Mouse (Mus musculus): ENCODE data around the gene Cdk7. TPM values are rescaled to one million over a fixed set of nuclear protein-coding genes. Genes with fewer than 3 reads are reported as not detected.

The Cdk7 gene
- polyA plus RNA-seq (2016; fragmentation: Nextera tagmentation; extraction: Ambion mirVana), result 81.7 and 97.3 TPM in 2 replicates

DNA sequence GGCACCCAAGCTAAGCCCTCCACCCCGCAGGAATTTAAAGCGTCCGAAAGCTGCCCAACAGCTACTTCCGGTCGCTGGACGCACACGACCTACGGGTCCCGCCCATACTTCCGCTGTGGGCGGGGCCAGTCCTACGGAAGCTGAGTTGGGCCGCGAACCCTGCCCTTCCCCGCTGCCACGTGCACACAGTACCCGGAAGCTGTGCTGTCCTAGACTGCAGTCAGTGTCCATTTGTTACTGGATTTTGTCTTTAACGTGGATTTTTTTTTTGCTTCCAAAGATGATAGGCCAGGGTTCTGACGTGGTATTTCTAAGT, at the start of gene Cdk7:
Cdk7 (minus strand) TSS at position 79 of the 316 bp plus-strand sequence.
- DNase-seq (ENCODE audit: low spot score), result peak; percentile 93

DNA sequence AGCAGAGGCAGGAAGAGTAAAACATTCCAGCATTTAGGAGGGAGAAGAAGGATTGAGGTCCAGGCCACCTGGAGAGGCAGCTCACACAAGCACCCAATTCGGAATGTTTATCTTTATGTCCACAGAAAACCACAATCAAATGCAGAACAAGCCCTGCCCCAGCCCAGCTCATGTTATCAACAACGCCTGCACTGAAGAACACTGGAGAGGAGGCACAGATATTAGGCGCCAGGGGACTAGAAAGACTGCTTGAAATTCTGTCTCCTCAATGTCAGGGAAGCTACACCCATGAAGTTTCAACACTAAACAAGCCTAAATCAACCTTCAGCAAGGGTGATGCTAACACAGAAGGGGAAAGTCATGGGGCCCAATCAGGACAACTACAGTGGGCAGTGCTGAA, 46.8 kb upstream of the Cdk7 start:
- no peak overlapping the region for H3K4me3 ChIP-seq
- 85% methylated on average over 3 of the region's 3 CpGs for WGBS
- peaks cover 65% of the 10 kb centered on the region for H3K36me3 ChIP-seq
- H3K27ac ChIP-seq (replicated peaks), result no peak overlapping the region
- no peak for DNase-seq (ENCODE audit: low spot score)
- H3K9me3 ChIP-seq (replicated peaks), result no peaks in the 10 kb centered on the region
- H3K4me1 ChIP-seq, result peaks cover 28% of the 10 kb centered on the region
- H3K27me3 ChIP-seq (ENCODE audit: low read depth, poor library complexity, severe bottlenecking), result no peaks in the 10 kb centered on the region

More for the DNA sequence above, at the start of gene Cdk7:
- WGBS, result under 1% methylated on average over 19 of the region's 19 CpGs
- Histone ChIP-seq H3K27me3 (ENCODE audit: low read depth, poor library complexity, severe bottlenecking) (no peaks in the 10 kb centered on the region), H3K27ac (replicated peaks) (peak within 1 kb of the TSS; percentile 93), H3K4me3 (peak within 1 kb of the TSS; percentile 93), H3K36me3 (peaks cover 48% of the 10 kb centered on the region), H3K4me1 (peaks cover 16% of the 10 kb centered on the region), H3K9me3 (replicated peaks) (no peaks in the 10 kb centered on the region)

DNA sequence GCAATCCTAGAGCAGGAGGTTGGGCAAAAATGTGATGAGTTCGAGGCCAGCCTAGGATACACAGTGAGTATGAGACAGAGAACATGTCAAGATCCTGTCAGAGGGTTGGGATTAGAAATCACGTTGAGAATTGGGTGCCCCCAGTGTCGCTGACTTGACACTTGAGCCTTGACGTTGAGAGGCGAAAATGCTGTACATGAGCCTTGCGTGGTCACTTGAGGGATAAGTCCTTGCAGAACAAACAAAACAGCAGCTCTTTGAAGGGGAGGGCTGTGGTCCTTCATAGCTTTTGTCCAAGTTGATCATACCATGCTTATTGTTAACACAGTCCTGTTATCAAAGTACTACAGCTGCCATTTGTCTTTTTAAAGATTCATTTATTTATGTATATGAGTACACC, 46.0 kb upstream of the Cdk7 start:
- peak overlapping the region; percentile 98; the same call in 1 of the 2 replicates for H3K4me3 ChIP-seq
- 71% methylated on average over 6 of the region's 6 CpGs for WGBS
- peaks cover 25% of the 10 kb centered on the region for H3K4me1 ChIP-seq
- peaks cover 65% of the 10 kb centered on the region for H3K36me3 ChIP-seq
- DNase-seq (ENCODE audit: low spot score), result no peak
- no peaks in the 10 kb centered on the region for H3K27me3 ChIP-seq (ENCODE audit: low read depth, poor library complexity, severe bottlenecking)
- H3K9me3 ChIP-seq (replicated peaks), result no peaks in the 10 kb centered on the region
- H3K27ac ChIP-seq (replicated peaks), result no peak overlapping the region

DNA sequence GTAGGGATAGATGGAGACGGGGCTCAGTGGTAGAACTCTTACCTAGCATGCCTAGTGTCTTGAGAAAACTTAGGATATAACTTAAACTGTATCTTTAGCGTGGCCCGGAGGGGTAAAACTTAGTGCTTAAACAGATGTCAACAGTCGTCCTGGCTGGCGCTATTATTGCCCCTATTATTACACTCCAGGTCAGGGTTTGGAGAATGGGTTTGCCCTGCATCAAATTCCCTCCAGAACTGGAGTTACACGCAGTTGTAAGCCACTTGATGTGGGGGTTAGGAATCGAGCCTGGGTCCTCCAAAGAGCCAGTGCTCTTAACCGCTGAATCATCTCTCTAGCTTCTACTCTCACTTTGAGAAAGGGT, 45.3 kb upstream of the Cdk7 start:
- WGBS, result 21% methylated on average over 8 of the region's 8 CpGs
- no peak for DNase-seq (ENCODE audit: low spot score)
- Histone ChIP-seq H3K27ac (replicated peaks) (peak overlapping the region; percentile 88), H3K27me3 (ENCODE audit: low read depth, poor library complexity, severe bottlenecking) (no peaks in the 10 kb centered on the region), H3K4me3 (peak overlapping the region; percentile 98), H3K36me3 (peaks cover 65% of the 10 kb centered on the region), H3K9me3 (replicated peaks) (no peaks in the 10 kb centered on the region), H3K4me1 (peaks cover 25% of the 10 kb centered on the region)

DNA sequence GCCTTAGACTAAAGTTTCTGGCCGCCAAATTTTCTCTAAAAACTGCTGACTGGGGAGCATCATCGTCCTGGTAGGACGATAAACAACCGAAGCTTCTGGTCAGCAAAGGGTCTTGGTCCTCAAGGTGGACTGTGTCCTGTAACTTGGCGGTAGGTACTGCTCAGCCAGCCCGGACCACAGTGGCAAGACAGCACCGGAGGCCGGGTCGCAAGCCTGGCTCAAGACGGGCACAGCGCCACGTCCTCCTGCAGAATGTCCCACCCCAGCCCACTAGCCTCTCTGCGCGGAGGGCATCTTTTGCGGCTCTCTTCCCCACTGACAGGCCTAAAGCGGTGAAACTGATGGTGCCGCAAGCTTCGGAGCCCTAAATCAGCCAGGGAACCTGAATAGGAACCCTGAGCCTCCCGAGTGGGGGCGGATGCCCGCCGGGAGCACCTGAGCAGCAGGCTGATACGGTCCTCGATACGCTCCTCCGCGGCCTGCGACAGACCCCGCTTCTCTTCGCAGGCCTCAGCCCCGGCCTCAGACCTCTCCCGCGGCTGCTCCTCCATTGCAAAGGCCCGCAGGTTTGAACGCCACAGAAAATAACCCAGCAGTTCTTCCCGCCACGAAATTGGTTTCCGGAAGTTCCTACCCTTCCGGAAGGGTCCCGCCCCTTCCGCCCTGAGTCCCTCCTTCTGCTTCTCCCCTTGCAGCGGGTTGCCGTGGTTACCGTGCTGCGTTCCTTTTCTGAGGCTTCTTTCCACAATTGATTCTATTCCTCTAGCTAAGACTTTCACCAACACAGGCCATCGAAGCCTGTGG, 44.7 kb upstream of the Cdk7 start, which contains the start of gene Cenph:
Cenph (minus strand) TSS at position 648 of the 804 bp plus-strand sequence.
- Histone ChIP-seq H3K4me3 (peak within 1 kb of the TSS; percentile 98), H3K9me3 (replicated peaks) (no peaks in the 10 kb centered on the region), H3K4me1 (peaks cover 25% of the 10 kb centered on the region), H3K27me3 (ENCODE audit: low read depth, poor library complexity, severe bottlenecking) (no peaks in the 10 kb centered on the region), H3K27ac (replicated peaks) (peak within 1 kb of the TSS; percentile 88), H3K36me3 (peaks cover 65% of the 10 kb centered on the region)
- DNase-seq (ENCODE audit: low spot score), result peak; percentile 91
- under 1% methylated on average over 46 of the region's 46 CpGs for WGBS

DNA sequence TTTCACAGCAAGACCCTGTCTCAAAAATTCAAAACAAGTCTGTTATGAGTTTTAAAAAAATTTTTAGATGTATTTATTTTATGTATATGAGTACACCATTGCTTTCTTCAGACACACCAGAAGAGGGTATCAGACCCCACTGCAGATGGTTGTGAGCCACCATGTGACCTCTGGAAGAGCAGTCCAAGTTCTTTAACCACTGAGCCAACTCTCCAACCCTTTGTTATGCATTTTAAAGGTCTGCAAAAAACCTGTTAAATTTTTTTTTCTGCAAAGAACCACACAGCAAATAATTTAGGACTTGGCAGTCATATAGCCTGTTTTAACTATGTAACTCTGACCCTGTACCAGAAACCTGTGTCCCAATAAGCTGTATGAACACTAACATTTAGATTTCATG, 44.0 kb upstream of the Cdk7 start:
- Histone ChIP-seq H3K36me3 (peaks cover 65% of the 10 kb centered on the region), H3K4me3 (peak overlapping the region; percentile 98), H3K9me3 (replicated peaks) (no peaks in the 10 kb centered on the region), H3K27me3 (ENCODE audit: low read depth, poor library complexity, severe bottlenecking) (no peaks in the 10 kb centered on the region), H3K4me1 (peaks cover 25% of the 10 kb centered on the region), H3K27ac (replicated peaks) (peak overlapping the region; percentile 88)
- no peak for DNase-seq (ENCODE audit: low spot score)

DNA sequence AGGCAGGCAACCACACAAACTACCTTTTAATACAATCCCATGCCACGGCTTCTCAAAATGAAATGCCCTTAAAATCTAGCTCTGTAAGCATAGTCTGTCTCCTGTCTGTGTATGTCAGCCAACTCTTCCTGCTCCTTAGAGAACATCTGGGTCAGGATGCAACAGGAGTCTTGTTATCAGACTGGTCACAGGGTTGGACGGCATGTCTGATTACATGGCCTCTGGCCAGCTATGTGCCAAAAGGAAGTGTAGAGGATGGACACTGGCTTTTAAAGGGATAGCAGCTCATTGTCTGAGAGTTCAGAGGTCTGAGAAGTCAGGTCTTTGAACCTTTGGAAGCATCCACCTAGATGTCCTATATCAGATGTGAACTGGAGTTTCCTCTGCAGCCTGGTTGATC, 24.6 kb upstream of the Cdk7 start:
- no peaks in the 10 kb centered on the region for H3K27me3 ChIP-seq (ENCODE audit: low read depth, poor library complexity, severe bottlenecking)
- H3K9me3 ChIP-seq (replicated peaks), result no peaks in the 10 kb centered on the region
- no peaks in the 10 kb centered on the region for H3K4me1 ChIP-seq
- H3K27ac ChIP-seq (replicated peaks), result no peak overlapping the region
- 90% methylated on average over 2 of the region's 2 CpGs for WGBS
- peaks cover 19% of the 10 kb centered on the region for H3K36me3 ChIP-seq
- DNase-seq (ENCODE audit: low spot score), result no peak
- H3K4me3 ChIP-seq, result no peak overlapping the region

DNA sequence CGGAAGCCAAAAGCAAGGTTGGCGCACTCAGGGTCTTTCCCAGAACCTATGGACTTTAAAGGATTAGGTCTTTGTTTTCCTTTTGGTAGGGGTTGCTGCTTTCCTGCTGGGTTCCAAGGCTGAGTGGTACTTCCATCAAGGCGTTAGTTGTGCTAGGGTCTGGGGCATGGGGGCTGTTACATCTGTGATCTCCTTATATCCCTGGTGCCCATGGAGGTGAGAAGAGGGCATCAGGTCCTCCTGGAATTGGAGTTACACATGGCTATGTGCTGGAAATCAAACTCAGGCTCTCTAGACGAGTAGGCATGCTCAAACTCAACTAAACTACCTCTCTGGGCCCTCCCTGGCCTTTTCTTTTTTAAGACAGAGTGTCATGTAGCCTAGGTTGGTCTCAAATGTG, 23.4 kb upstream of the Cdk7 start:
- Histone ChIP-seq H3K27me3 (ENCODE audit: low read depth, poor library complexity, severe bottlenecking) (no peaks in the 10 kb centered on the region), H3K4me1 (no peaks in the 10 kb centered on the region), H3K9me3 (replicated peaks) (no peaks in the 10 kb centered on the region), H3K27ac (replicated peaks) (no peak overlapping the region), H3K36me3 (peaks cover 8% of the 10 kb centered on the region), H3K4me3 (no peak overlapping the region)
- WGBS, result 65% methylated on average over 4 of the region's 4 CpGs
- no peak for DNase-seq (ENCODE audit: low spot score)

DNA sequence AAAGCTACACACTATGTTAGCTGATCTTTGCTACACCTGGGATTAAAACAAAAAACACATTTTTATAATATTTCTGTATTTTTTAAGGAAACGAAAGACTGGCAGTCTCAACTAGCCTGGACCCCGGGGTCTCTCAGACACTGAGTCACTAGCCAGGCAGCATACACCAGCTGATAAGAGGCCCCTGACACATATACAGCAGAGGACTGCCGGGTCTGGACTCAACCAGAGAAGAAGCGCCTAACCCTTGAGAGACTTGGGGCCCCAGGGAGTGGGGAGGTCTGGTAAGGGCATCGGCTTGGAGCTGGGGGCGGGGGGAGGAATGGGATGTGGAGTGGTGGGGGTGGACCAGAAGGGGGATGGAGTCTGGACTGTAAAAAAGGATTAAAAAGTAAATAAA, 22.3 kb upstream of the Cdk7 start:
- no peaks in the 10 kb centered on the region for H3K27me3 ChIP-seq (ENCODE audit: low read depth, poor library complexity, severe bottlenecking)
- no peak for DNase-seq (ENCODE audit: low spot score)
- WGBS, result 90% methylated on average over 6 of the region's 6 CpGs

DNA sequence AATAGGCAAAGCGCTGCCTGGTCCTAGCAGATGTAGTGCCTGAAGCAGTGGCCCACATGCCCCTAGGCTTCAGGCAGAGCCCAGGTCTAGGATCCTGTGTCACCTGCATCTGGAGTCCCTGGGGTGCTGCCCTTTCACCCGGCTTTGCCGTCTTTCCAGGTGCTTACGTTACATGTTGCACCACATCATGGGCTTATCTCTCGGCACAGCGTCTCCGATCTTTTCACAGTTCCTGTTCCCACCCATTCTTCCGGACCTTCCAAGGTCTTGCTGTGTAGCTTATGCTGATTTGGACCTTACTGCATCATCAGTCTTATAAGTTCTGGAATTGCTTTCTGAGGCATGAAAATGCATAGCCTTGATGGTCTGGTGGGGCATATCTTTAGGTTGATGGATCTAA, 21.8 kb upstream of the Cdk7 start:
- H3K27me3 ChIP-seq (ENCODE audit: low read depth, poor library complexity, severe bottlenecking), result no peaks in the 10 kb centered on the region
- H3K4me3 ChIP-seq, result no peak overlapping the region
- no peak for DNase-seq (ENCODE audit: low spot score)
- 88% methylated on average over 8 of the region's 8 CpGs for WGBS
- no peaks in the 10 kb centered on the region for H3K4me1 ChIP-seq
- H3K36me3 ChIP-seq, result no peaks in the 10 kb centered on the region
- H3K27ac ChIP-seq (replicated peaks), result no peak overlapping the region
- no peaks in the 10 kb centered on the region for H3K9me3 ChIP-seq (replicated peaks)

More for the DNA sequence above, 22.3 kb upstream of the Cdk7 start:
- H3K4me1 ChIP-seq, result no peaks in the 10 kb centered on the region
- no peak overlapping the region for H3K4me3 ChIP-seq
- no peaks in the 10 kb centered on the region for H3K9me3 ChIP-seq (replicated peaks)
- no peak overlapping the region for H3K27ac ChIP-seq (replicated peaks)
- H3K36me3 ChIP-seq, result no peaks in the 10 kb centered on the region

DNA sequence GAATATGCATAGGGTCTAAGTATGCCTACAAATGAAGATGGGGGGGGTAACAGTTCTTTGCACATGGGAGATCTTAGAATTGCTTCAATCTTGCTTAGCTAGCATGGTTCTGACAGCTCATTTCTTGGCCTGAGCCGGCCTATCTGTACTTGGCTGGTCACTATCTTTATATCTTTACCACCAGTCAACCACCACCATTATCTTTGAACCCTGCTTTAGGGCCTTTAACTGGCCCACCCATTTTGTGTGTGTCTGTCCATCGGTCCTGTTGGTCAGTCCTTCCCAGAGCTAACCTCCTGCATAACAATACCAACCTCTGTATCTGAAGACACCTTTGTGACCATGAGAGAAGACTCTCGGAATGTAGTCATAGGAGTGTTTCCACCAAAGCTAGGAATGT, 20.7 kb upstream of the Cdk7 start:
- no peak for DNase-seq (ENCODE audit: low spot score)
- Histone ChIP-seq H3K27me3 (ENCODE audit: low read depth, poor library complexity, severe bottlenecking) (no peaks in the 10 kb centered on the region), H3K9me3 (replicated peaks) (no peaks in the 10 kb centered on the region), H3K27ac (replicated peaks) (no peak overlapping the region), H3K4me1 (no peaks in the 10 kb centered on the region), H3K36me3 (no peaks in the 10 kb centered on the region), H3K4me3 (no peak overlapping the region)
- WGBS, result 85% methylated on average over 3 of the region's 3 CpGs

DNA sequence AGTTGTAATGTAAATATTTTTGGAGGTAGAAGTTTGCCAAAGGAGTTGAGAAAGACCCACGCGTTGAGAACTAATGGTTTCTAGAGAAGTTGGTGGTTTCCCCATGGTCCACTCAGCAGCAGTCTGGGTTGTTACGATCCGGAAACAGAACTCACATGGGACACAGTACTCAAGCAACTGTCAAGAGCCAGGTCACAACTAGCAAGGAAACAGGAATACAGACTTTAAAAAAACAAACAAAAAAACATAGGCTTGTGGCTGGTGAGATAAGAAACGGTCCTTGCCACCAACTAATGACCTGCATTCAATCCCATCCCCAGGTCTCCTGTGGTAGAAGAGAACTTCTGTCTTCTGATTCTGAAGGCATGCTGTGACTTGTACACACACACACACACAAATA, 20.1 kb upstream of the Cdk7 start:
- DNase-seq (ENCODE audit: low spot score), result no peak
- Histone ChIP-seq H3K4me3 (no peak overlapping the region), H3K27ac (replicated peaks) (no peak overlapping the region), H3K36me3 (no peaks in the 10 kb centered on the region), H3K9me3 (replicated peaks) (no peaks in the 10 kb centered on the region), H3K27me3 (ENCODE audit: low read depth, poor library complexity, severe bottlenecking) (no peaks in the 10 kb centered on the region), H3K4me1 (no peaks in the 10 kb centered on the region)
- WGBS, result 84% methylated on average over 5 of the region's 5 CpGs

DNA sequence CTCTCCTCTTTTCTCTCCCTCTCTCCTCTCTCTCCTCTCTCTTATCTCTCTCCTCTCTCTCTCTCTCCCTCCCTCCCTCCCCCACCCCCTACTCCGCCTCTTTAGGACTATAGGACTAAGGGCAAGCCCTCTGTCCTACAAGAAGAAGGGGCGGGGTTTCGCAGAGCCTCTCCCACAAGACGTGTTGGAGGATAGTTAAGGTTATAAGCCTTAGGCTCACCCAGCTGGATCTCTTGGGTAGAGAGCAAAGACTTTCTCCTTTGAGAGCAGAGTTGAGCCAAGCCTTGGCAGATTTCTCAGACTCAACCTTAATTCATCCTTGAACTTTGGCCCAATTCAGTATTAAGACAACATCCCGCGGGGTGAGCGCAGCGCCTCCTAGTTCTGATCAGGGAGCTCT, 17.9 kb upstream of the Cdk7 start:
- no peak overlapping the region for H3K27ac ChIP-seq (replicated peaks)
- H3K4me3 ChIP-seq, result no peak overlapping the region
- no peaks in the 10 kb centered on the region for H3K9me3 ChIP-seq (replicated peaks)
- 48% methylated on average over 8 of the region's 8 CpGs for WGBS
- DNase-seq (ENCODE audit: low spot score), result no peak
- H3K27me3 ChIP-seq (ENCODE audit: low read depth, poor library complexity, severe bottlenecking), result no peaks in the 10 kb centered on the region
- no peaks in the 10 kb centered on the region for H3K36me3 ChIP-seq
- peaks cover 5% of the 10 kb centered on the region for H3K4me1 ChIP-seq

Measured in midbrain, embryonic 10.5 days (tissue).